Mouse (Mus musculus) midbrain, embryonic 13.5 days (tissue): ENCODE results near the gene Mtx2. TPM values are rescaled to one million over a fixed set of nuclear protein-coding genes. Genes with fewer than 3 reads are reported as not detected.

ENCODE experiments used
- ATAC-seq: fragments of 200-750 bp; cut with Nextera tagmentation; 2 replicates; pipeline ENCODE4 v1.8.0; 2017; ENCODE audit warnings: mild to moderate bottlenecking, moderate TSS enrichment, moderate library complexity
- H3K27ac ChIP-seq: fragments of 300-500 bp; sonication (generic); 2 replicates; pipeline ENCODE4 v1.5.1; 2015; ENCODE audit warnings: inconsistent platforms, mild to moderate bottlenecking, moderate library complexity
- H3K27me3 ChIP-seq: fragments of 300-500 bp; sonication (generic); 2 replicates; pipeline ENCODE4 v1.6.1; 2015; ENCODE audit warnings: mild to moderate bottlenecking, inconsistent platforms
- H3K36me3 ChIP-seq: fragments of 300-500 bp; sonication (generic); 2 replicates; pipeline ENCODE4 v1.6.1; 2015; ENCODE audit warnings: mild to moderate bottlenecking, inconsistent platforms
- H3K4me1 ChIP-seq: fragments of 300-500 bp; sonication (generic); replicated peaks from 2 replicates; pipeline ENCODE4 v1.6.1; 2015; ENCODE audit warnings: inconsistent platforms
- H3K4me2 ChIP-seq: fragments of 300-500 bp; sonication (generic); replicated peaks from 2 replicates; pipeline ENCODE4 v1.6.1; 2015; ENCODE audit warnings: moderate library complexity, mild to moderate bottlenecking, inconsistent platforms
- H3K4me3 ChIP-seq: fragments of 300-500 bp; sonication (generic); replicated peaks from 2 replicates; pipeline ENCODE4 v1.5.1; 2015; ENCODE audit warnings: mild to moderate bottlenecking, inconsistent platforms
- H3K9ac ChIP-seq: fragments of 300-500 bp; sonication (generic); replicated peaks from 2 replicates; pipeline ENCODE4 v1.6.1; 2015; ENCODE audit warnings: mild to moderate bottlenecking, inconsistent platforms
- H3K9me3 ChIP-seq: fragments of 300-500 bp; sonication (generic); 2 replicates; pipeline ENCODE4 v1.6.1; 2016; ENCODE audit warnings: mild to moderate bottlenecking, inconsistent platforms
- WGBS: fragments of 180-500 bp; shearing (Covaris S2); methylation state at CpG from one replicate; pipeline ENCODE4 v1.1.7; 2015; 5-methylcytosine and 5-hydroxymethylcytosine counted together
- polyA plus RNA-seq: library from polyadenylated mRNA; unstranded; fragments of >200 nt; fragmentation: Nextera tagmentation; extraction: Ambion mirVana; gene quantifications from 2 replicates; pipeline ENCODE4 v1.2.1, GENCODE M21; 2015

Mtx2 gene
- polyA plus RNA-seq, result 123 and 132 TPM in 2 replicates

GRCm38 (mm10) chr2:74825730-74826430 is at the start of gene Mtx2:
Gene Mtx2 (plus strand): TSS chr2:74825803.
- H3K27me3 ChIP-seq, result peaks cover 13% of the 10 kb centered on the region
- peak within 1 kb of the TSS; percentile 84 for H3K4me2 ChIP-seq
- no peaks in the 10 kb centered on the region for H3K36me3 ChIP-seq
- peak; percentile 98 for ATAC-seq
- peak within 1 kb of the TSS; percentile 96 for H3K4me3 ChIP-seq
- no peaks in the 10 kb centered on the region for H3K9me3 ChIP-seq
- under 1% methylated on average over 66 of the region's 74 CpGs for WGBS
- peak within 1 kb of the TSS; percentile 84 for H3K27ac ChIP-seq
- H3K4me1 ChIP-seq, result peaks cover 8% of the 10 kb centered on the region
- H3K9ac ChIP-seq, result peak within 1 kb of the TSS; percentile 96

GRCm38 (mm10) chr2:74777536-74778275 is 47.9 kb upstream of the Mtx2 start:
- no peaks in the 10 kb centered on the region for H3K4me1 ChIP-seq
- WGBS, result 69% methylated on average over 13 of the region's 13 CpGs
- H3K27ac ChIP-seq, result no peak overlapping the region
- no peak overlapping the region for H3K4me3 ChIP-seq
- H3K36me3 ChIP-seq, result no peaks in the 10 kb centered on the region
- no peak overlapping the region for H3K9ac ChIP-seq
- no peak for ATAC-seq
- peaks cover 10% of the 10 kb centered on the region; the same call in 1 of the 2 replicates for H3K27me3 ChIP-seq
- H3K4me2 ChIP-seq, result no peak overlapping the region
- H3K9me3 ChIP-seq, result no peaks in the 10 kb centered on the region

- Histone ChIP-seq H3K36me3 (no peaks in the 10 kb centered on the region), H3K9ac (no peak overlapping the region), H3K27ac (no peak overlapping the region), H3K4me3 (no peak overlapping the region), H3K4me1 (no peaks in the 10 kb centered on the region), H3K4me2 (no peak overlapping the region), H3K27me3 (0 out of 2 replicates have a peak, but pooled peaks cover 5% of the 10 kb centered on the region), H3K9me3 (no peaks in the 10 kb centered on the region)
- ATAC-seq, result no peak
- WGBS, result 96% methylated on average over 5 of the region's 5 CpGs
Observed at GRCm38 (mm10) chr2:74781386-74781785, 44.2 kb upstream of the Mtx2 start.

- Histone ChIP-seq H3K36me3 (no peaks in the 10 kb centered on the region), H3K27me3 (no peaks in the 10 kb centered on the region), H3K4me2 (no peak overlapping the region), H3K27ac (no peak overlapping the region), H3K9ac (no peak overlapping the region), H3K4me3 (no peak overlapping the region), H3K4me1 (no peaks in the 10 kb centered on the region), H3K9me3 (no peaks in the 10 kb centered on the region)
- no peak for ATAC-seq
- 76% methylated on average over 7 of the region's 7 CpGs for WGBS
Observed at GRCm38 (mm10) chr2:74795531-74795930, 30.1 kb upstream of the Mtx2 start.

- Histone ChIP-seq H3K36me3 (no peaks in the 10 kb centered on the region), H3K4me1 (no peaks in the 10 kb centered on the region), H3K4me2 (no peak overlapping the region), H3K27me3 (no peaks in the 10 kb centered on the region), H3K4me3 (no peak overlapping the region), H3K27ac (no peak overlapping the region), H3K9ac (no peak overlapping the region), H3K9me3 (no peaks in the 10 kb centered on the region)
- ATAC-seq, result no peak
- 91% methylated on average over 5 of the region's 5 CpGs for WGBS
Observed at GRCm38 (mm10) chr2:74808431-74808830, 17.2 kb upstream of the Mtx2 start.

GRCm38 (mm10) chr2:74822654-74823053 is 2.9 kb upstream of the Mtx2 start:
- H3K9ac ChIP-seq, result no peak overlapping the region
- H3K27ac ChIP-seq, result no peak overlapping the region
- H3K4me3 ChIP-seq, result no peak overlapping the region
- H3K4me2 ChIP-seq, result no peak overlapping the region
- H3K9me3 ChIP-seq, result no peaks in the 10 kb centered on the region
- ATAC-seq, result no peak
- peaks cover 13% of the 10 kb centered on the region for H3K27me3 ChIP-seq
- no peaks in the 10 kb centered on the region for H3K36me3 ChIP-seq
- WGBS, result 80% methylated on average over 5 of the region's 5 CpGs
- peaks cover 8% of the 10 kb centered on the region for H3K4me1 ChIP-seq

GRCm38 (mm10) chr2:74825371-74825729 is 253 bp upstream of the Mtx2 start:
- H3K9ac ChIP-seq, result peak overlapping the region; percentile 96
- 79% methylated on average over 3 of the region's 3 CpGs for WGBS
- H3K4me2 ChIP-seq, result peak overlapping the region; percentile 84
- peak overlapping the region; percentile 96 for H3K4me3 ChIP-seq
- H3K27me3 ChIP-seq, result peaks cover 13% of the 10 kb centered on the region
- ATAC-seq, result 0 out of 2 replicates have a peak, but pooled peaks have one; percentile 37
- H3K36me3 ChIP-seq, result no peaks in the 10 kb centered on the region
- H3K4me1 ChIP-seq, result peaks cover 8% of the 10 kb centered on the region
- H3K9me3 ChIP-seq, result no peaks in the 10 kb centered on the region
- peak overlapping the region; percentile 84 for H3K27ac ChIP-seq

- no peaks in the 10 kb centered on the region for H3K36me3 ChIP-seq
- H3K9ac ChIP-seq, result no peak overlapping the region
- H3K27ac ChIP-seq, result no peak overlapping the region
- H3K4me1 ChIP-seq, result no peaks in the 10 kb centered on the region
- no peaks in the 10 kb centered on the region for H3K27me3 ChIP-seq
- no peaks in the 10 kb centered on the region for H3K9me3 ChIP-seq
- no peak overlapping the region for H3K4me2 ChIP-seq
- WGBS, result 85% methylated on average over 5 of the region's 5 CpGs
- H3K4me3 ChIP-seq, result no peak overlapping the region
- ATAC-seq, result no peak
Observed at GRCm38 (mm10) chr2:74846992-74847391, 21.4 kb downstream of the Mtx2 start.

GRCm38 (mm10) chr2:74847516-74847915 is 21.9 kb downstream of the Mtx2 start:
- H3K9me3 ChIP-seq, result no peaks in the 10 kb centered on the region
- H3K4me2 ChIP-seq, result no peak overlapping the region
- no peaks in the 10 kb centered on the region for H3K36me3 ChIP-seq
- H3K4me3 ChIP-seq, result no peak overlapping the region
- WGBS, result 80% methylated on average over 2 of the region's 2 CpGs
- H3K9ac ChIP-seq, result no peak overlapping the region
- no peak for ATAC-seq
- no peaks in the 10 kb centered on the region for H3K4me1 ChIP-seq
- H3K27ac ChIP-seq, result no peak overlapping the region
- no peaks in the 10 kb centered on the region for H3K27me3 ChIP-seq

GRCm38 (mm10) chr2:74850036-74850435 is 24.4 kb downstream of the Mtx2 start:
- Histone ChIP-seq H3K36me3 (no peaks in the 10 kb centered on the region), H3K9me3 (no peaks in the 10 kb centered on the region), H3K4me2 (no peak overlapping the region), H3K4me1 (no peaks in the 10 kb centered on the region), H3K27ac (no peak overlapping the region), H3K4me3 (no peak overlapping the region), H3K9ac (no peak overlapping the region), H3K27me3 (no peaks in the 10 kb centered on the region)
- 62% methylated on average over 1 of the region's 1 CpGs for WGBS
- no peak for ATAC-seq

GRCm38 (mm10) chr2:74862070-74862476 is 36.5 kb downstream of the Mtx2 start:
- no peak overlapping the region for H3K4me3 ChIP-seq
- no peak overlapping the region for H3K4me2 ChIP-seq
- H3K27me3 ChIP-seq, result no peaks in the 10 kb centered on the region
- no peak overlapping the region for H3K9ac ChIP-seq
- no peaks in the 10 kb centered on the region for H3K4me1 ChIP-seq
- H3K27ac ChIP-seq, result no peak overlapping the region
- no peak for ATAC-seq
- H3K9me3 ChIP-seq, result 0 out of 2 replicates have a peak, but pooled peaks cover 5% of the 10 kb centered on the region
- H3K36me3 ChIP-seq, result peaks cover 14% of the 10 kb centered on the region; the same call in 1 of the 2 replicates
- WGBS, result 100% methylated on average over 1 of the region's 1 CpGs

GRCm38 (mm10) chr2:74865414-74865813 is 39.8 kb downstream of the Mtx2 start:
- Histone ChIP-seq H3K4me1 (no peaks in the 10 kb centered on the region), H3K27ac (no peak overlapping the region), H3K9ac (no peak overlapping the region), H3K27me3 (no peaks in the 10 kb centered on the region), H3K9me3 (0 out of 2 replicates have a peak, but pooled peaks cover 5% of the 10 kb centered on the region), H3K4me2 (no peak overlapping the region), H3K4me3 (no peak overlapping the region), H3K36me3 (peaks cover 14% of the 10 kb centered on the region; the same call in 1 of the 2 replicates)
- no peak for ATAC-seq
